Mouse (Mus musculus): ENCODE results near the gene Clic1. TPM values are rescaled to one million over a fixed set of nuclear protein-coding genes. Genes with fewer than 3 reads are reported as not detected.
A peak's percentile ranks its signal among the peaks of the same experiment; 100 is the strongest.
"Not testable (repeated sequence)": the region's sequence is repeated elsewhere in the genome, so short reads cannot be mapped to it uniquely, and the experiment has no call there.

Clic1 gene
- polyA plus RNA-seq, 1 experiment from 2014 or later: 524 TPM

DNA sequence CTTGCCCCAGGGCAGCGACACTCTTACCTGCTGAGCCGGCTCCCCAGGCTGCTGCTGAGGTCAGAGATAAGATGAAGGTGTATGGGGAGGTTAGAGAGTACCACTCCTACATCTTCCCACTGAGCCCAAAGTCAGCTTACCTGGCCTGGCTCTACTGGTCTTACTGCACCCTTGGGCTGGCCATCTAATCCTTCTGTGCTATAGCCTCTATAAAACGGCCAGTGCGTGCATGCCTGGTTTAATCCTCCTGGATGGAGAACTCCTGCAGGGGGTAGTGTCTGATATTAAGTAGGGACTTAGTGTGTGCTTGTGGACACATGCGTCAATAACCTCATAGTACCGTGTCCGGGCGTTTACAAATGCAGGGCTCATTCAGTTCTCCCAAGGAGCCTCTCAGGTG is 29.2 kb upstream of the Clic1 start:
- DNase-seq (ENCODE audit: low spot score): no peak

DNA sequence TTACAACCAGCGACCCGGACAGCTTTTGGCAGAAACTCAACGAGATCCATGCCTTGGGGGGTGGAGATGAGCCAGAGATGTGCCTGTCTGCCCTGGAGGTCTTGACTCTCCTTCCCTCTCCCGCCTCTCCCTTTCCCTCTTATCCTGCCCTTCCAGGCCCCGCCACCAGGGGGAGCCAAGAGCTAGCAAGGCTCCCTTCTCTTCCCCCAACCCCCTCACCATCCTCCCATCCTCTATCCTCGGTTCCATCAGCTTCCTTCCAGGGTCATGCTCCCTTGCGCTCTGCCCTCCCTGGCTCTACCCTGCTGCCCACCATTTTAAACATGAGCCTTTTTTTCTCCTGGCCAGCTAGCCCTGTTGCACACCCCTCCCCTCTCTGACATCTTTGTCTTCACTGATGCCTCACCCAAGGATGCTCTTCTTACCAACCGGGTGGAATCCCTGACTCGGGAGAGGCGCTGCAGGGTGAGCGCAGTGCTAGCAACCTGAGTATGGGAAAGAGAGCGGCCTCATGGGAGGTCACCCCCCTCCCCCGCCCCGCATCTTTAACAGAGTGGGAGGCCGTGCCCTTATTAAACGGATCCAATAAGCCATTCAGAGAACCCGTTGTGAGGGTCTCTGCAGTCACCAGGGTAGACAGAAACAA is 28.5 kb upstream of the Clic1 start:
- peak; percentile 82 for DNase-seq (ENCODE audit: low spot score)

DNA sequence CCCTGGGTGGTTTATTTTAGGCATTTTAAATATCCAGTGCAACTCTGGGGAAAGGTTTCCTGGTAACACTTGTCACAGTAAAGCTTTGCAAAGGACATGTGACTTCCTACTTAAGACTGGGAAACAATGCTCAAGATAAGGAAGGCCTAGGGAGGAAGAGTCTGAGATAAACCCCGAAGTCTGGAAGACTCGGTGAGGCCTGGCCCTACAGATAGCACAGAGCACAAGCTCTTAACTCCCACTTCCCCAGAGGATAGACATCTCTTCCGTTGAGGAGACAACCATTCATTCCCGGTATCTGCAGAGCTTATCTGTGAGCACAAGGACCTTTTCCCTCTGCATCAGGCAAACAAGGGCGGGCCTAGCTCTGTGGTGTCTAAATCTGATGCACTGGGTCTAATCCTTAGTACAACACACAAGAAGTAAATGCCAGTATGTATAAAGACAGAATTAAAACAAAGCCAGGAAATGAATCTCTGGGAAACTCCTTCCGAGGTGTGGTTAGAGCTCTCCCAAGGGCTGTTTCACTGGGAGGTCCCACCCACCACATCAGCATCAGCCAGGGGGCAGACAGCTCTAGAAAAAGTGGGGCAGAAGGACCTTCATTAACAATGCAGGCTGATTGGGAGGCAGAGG is 27.8 kb upstream of the Clic1 start:
- DNase-seq (ENCODE audit: low spot score): no peak

DNA sequence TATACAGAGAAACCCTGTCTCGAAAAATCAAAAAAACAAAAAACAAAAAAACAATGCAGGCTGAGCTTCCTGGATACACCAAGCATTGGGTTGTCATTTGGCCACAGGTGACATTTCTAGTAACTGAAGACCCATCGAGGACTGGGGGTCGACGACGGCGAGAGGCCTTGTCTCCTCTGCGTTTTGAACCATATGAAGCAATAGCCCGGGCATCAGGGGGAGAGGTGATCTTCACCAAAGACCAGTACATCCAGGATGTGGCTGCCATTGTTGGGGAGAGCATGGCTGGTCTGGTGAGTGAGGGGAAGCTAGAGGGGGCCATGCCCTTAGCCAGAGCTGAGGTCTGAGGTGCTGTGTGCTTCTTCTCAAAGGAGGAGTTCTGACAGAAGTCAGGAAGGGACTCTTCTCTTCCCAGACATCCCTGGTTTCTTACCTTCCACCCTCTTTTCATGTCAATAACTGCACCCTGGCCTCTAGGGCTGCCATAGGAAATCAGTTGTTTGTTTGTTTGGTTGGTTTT is 27.2 kb upstream of the Clic1 start:
- no peak for DNase-seq (ENCODE audit: low spot score)

DNA sequence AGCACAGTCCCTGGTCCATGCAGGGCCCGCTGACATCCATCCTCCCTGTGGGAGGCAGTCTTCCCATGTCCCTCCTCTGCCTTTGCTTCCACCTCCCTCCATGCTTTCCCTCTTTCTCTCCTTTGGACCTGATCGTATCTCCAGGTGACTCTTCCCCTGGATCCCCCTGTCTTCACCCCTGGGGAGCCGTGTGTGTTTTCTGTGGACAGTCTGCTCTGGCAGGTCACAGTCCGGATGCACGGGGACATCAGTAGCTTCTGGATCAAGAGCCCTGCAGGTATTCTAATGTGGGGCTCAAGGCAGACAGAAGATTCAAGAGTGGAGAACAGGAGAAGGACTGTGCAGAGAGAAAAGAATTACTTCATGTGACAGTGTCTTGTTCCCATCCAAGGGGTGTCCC is 26.5 kb upstream of the Clic1 start:
- DNase-seq (ENCODE audit: low spot score): no peak

DNA sequence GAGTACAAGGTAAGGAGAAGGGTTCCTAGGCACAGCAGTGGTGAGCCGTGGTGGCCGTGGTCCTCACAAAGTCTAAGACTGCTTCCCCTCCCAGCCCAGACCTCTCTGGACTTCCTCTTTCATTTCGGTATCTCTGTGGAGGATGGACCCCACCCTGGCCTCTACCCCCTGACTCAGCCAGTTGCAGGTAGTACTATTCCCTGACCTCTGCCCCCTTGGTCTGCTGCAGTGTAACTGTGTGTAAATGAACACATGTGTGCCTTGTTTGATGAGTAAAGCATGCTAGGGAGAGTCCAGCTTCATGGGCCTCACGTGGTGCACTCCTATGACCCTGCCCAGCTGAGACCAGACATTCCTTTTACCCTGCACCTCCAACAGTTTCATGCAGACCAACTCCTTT is 26.0 kb upstream of the Clic1 start:
- DNase-seq (ENCODE audit: low spot score): no peak

DNA sequence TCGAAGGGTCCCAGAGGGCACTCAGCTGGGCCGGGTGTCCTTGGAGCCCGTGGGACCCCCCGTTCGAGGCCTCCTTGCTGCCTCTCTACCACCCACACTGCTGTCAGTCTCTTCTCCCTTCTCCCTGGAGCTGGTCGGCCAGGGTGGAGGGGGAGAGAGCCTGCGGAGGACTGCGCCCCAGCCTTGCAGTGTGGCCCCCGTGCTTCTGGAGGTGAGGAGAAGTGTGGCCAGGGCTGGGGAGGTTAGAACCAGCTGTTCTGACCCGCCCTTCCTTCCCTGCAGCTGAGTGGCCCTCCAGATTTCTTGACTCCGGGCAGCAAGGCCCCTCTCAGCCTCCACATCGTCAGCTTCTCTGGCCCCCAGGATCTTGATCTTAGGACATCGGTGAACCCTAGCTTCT is 25.5 kb upstream of the Clic1 start:
- DNase-seq (ENCODE audit: low spot score): no peak

DNA sequence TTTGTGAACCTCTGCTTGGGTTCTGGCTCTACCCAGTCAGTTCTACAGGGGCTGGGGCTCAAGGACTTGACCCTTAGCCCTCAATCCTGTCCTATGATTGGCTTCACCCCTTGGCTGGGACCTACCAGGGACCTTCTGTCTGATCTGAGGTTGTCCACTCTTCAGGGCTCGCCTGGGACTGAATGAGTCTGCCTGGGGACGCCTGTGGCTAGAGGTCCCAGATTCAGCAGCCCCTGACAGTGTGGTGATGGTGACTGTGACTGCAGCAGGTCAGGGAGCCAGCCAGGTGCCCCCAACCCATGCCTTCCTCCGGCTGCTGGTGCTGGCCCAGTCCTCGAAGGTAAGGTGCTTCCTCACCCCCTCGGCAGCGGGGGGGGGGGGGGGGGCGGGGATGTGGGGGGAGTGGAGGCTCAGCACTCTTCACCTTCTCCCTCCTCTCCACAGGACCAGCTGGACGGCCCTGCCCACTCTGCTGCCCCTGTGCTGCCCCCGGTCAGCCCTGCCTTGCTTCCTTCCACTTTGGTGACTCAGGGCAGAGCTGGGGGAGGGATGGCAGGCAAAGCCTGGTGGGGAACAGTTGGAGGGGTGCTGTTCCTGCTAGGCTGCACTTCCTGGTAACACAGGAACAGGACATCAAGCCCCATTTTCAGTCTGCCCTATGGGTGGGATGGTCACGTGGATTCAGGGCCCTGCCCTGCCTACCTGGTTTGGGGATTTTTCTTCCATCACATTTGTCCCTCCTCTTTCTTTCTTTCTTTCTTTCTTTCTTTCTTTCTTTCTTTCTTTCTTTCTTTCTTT is 24.9 kb upstream of the Clic1 start:
- DNase-seq (ENCODE audit: low spot score): no peak

DNA sequence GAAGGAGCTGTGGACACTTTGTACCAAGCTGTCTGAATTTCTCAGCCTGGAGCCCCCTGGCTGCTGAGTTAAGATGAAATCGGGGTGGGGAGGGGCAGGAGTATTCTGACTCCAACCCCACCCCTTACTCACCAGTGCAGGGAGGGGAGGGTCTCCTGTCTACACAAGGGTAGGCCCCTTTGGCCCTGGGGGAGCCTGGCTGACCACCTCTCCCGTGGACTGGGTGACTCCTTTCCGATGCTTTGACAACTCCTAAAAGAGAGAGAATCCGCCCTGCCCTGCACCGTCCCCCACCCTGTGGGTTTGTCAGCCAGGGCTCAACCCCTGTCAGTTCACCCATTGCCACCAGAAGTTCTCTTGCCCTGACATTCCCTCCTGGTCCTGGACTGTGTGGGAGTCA is 23.6 kb upstream of the Clic1 start:
- DNase-seq (ENCODE audit: low spot score): no peak

DNA sequence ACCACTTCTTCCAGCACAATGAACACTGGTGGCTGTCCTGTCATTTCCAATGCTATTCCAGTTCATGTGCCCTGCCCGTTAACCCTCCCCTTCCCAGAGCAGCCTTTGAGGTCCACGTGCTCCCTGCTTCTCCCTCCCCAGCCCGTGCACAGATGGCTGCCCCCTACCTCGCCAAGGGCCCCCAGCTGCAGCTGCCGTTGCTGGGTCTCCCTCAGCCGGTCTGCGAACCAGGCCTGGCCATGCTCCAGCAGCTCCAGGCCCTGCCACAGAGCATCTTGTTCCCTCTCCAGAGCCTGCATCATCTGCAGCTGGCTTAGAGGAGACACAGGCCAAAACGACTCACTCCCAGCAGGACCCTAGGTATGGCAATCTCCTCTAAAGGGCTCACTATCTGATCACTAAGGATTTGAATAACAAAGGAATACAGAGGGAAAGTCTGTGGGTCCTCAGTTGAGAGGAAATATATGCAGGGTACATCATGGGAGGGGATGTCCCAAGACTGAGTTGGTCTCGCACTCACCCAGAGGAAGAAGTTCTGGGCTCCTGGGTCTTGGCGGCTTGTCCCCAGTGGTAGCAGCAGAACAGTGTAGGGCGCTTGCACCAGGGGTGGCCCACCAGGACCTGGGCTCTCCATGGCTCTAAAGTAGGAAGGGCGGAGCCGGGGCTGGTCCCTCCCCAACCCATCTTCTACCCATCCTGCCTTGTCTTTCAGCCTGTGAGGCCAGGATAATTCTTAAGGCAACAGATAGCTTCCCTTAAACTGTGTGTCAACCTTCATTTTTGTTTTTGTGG is 22.3 kb upstream of the Clic1 start, which contains the start of gene Sapcd1:
Gene Sapcd1, minus strand, starts transcription at position 740 of the 792 bp plus-strand sequence.
- DNase-seq (ENCODE audit: low spot score): peak; percentile 36

DNA sequence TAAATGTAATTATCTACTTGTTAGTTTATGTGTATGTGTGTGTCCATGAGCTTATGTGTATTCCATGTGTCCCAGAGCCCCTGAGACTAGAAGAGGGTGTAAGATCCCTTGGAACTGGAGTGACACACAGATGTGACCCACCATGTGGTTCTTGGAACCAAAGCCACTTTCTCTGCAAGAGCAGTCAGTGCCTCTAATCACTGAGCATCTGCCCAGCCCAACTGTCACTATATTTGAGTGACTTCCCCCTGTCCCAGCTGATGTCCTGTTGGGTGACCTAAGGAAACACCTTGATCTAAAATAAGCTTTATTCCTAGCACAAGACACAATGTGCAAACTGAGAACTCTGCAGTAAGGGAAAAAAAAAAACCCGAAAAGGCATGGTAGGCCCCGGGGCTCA is 21.5 kb upstream of the Clic1 start:
- no peak for DNase-seq (ENCODE audit: low spot score)

DNA sequence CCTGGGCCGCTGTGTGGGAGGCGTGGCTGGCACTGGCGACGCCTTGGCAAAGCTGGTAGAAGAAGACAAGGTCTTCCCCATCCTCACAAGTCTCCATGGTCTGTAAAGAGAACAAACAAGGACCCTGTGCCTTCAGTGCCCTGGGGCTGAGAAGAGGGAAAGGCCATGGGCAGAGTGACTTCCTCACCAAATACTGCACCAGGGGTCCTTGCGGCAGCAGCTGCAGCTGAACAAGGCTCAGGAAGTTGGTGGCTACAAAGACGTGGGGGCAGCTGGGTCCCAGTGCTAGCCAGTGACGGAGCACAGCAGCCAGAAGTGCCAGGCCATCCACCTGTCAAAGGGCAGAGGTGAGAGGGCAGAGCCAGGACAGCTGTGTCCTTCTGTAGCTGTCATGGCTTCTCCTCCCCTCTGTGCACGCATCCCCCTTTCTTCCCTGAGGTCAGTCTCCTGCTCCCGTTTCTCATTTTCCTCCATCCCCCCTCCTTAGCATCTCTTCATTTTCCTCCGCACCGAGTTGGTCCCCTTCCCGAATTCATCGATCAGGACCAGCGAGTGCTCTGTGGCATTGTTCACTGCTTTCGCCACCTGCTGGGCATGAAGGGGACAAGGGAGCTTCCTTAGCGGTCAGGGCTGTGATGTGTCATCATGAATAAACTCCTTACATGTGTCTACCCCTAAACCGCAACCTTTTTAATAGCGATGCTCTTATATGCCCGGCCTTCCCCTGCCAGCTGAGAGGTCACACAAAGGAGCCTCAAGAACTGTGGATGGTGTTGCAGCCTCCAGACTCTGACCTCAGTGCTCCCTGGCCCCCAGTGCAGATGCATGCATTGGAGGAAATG is 19.9 kb upstream of the Clic1 start:
- DNase-seq (ENCODE audit: low spot score): peak; percentile 67

DNA sequence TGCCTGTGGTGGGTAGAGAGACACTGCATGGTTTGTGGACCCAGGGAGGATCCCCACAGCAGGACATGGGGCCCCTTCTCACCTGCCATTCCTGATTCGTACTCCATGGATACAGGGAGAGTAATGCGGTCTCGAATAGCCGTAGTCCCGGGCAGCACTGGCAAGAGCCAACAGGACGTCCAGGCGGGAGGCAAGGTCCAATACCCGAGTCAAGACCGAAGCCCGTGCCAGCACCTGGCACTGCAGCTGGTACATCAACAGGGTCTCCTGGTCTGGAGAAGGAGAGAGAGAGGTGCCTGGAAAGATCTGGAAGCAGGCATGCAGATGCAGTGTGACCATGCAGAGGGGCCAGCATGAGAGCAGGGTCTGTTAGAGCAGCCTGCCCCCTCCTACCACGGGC is 18.5 kb upstream of the Clic1 start:
- DNase-seq (ENCODE audit: low spot score): no peak

DNA sequence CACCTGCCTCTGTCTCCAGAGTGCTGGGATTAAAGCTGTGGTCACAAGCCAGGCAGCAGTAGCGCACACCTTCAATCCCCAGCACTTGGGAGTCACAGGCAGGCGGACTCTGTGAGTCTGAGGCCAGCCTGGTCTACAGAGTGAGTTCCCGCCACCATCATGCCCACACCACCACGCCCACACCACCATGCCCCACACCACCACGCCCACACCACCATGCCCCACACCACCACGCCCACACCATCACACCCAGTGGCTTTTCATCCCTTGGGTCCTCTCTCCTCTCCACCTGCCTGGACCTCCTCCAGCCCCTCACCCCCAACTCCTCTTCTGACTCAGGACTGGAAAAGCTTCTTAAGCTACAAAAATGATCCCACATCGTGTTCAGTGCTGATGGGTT is 17.9 kb upstream of the Clic1 start:
- DNase-seq (ENCODE audit: low spot score): no peak

DNA sequence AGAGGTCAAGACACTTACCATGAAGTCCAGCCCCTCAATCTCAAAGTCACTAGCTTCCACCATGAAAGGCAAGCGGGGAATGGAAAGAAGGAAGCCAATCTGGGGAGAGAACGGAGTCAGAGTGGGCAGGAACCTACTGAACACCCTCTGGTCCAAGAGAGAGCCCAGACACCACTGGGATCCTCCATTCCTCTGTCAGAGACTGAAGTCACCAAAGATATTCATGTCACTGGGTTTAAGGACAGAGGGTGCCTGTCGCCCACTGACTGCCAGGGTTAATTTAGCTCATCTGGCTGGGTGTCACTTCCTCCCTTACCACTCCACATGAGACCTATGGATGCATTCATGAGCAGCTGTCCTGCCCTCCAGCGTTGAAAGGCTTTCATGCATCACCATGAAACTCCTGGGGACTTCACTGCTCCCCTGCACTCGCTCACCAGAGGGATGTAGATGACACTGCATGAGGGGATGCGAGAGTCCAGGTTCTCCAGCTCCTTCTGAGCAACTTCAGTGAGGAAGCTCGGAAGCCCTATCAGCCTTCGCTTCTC is 17.4 kb upstream of the Clic1 start:
- peak; percentile 20 for DNase-seq (ENCODE audit: low spot score)

DNA sequence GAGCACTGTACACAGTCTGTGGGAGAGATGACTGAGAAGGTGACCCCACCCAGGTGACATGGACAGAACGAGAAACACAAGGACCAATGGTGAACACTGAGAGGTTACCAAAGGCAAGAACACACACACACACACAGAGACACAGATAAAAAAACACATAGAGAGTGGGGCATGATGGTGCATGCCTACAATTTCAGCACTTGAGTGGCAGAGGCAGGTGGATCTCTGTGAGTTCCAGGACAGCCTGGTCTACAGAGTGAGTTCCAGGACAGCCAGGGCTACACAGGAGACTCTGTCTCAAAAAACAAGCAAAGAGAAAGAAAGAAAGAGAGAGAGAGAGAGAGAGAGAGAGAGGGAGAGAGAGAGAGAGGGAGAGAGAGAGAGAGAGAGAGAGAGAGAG is 16.1 kb upstream of the Clic1 start:
- not testable (repeated sequence) for DNase-seq (ENCODE audit: low spot score)

DNA sequence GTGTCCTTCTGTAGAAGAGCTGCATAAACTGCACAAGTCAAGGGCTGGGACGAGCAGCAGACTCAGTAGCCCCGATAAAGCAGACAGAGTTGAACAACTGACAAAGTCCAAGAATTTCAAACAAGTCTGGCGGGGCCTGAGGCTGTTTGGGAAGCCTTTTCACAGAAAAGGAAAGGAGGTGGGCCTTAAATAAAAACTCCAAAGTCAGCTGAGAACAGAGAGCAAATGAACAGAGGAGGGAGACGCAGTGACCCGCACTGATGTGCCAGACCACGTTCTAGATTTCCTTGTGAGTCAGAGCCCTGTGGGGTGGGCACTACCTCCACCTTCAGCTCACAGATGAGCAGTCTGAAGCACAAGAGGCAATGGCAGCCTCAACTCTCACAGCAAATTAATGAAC is 14.9 kb upstream of the Clic1 start:
- DNase-seq (ENCODE audit: low spot score): no peak

DNA sequence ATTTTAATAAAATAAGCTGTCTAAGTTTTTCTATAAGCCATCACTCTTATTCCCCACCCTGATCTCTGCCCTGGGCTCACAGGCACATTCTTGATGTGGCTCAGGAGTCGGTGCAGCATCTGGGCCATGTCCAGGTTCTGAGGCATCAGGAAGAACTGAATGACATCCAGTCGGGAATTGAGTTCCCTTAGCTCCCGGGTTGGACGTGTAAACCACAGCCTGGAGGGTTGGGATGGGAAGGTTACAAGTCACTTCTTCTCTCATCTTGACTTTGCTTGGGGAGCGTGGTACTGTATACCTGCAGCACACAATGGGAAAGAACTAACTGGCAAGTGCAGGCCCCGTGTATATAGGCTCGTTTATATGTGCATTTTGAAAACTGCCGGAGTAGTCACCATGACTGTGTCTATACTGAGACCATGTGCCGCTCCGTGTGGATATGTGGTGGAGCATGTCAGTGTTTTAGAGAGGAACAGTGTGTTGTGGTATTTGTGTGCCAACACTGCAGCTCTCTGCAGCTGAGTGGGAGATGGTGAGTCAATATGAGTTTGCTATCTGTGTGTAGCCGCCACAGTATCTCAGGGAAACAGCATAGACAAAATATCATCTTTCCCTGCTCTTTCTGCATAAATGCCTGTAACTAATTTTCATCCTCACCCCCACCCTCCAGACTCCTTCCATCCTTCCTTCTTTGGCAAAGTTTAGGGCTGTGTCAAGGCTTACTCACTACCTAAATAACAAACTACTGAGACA is 10.5 kb upstream of the Clic1 start:
- DNase-seq (ENCODE audit: low spot score): no peak

DNA sequence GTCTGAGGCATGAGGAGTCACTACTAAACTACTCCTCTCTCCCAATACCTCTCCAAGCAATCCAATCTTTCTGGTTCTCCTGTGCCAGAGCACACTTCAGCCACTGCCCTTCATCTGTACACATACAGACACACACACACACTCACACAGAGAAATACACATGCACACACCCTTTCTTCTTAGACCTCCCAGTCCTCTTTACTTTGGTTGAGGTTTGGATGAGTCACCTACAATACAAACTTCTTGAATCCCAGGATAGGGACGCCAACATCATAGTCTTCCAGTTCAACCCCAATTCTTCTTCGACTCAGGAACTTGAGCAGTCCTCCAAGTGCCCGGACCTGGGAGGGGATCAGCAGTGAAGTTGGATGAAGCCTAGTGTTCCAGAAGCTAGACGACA is 6.0 kb upstream of the Clic1 start:
- DNase-seq (ENCODE audit: low spot score): no peak

All from thymus, postnatal 0 days (tissue).